Mouse (Mus musculus) stomach, postnatal 0 days (tissue): ENCODE measurements at regions not wholly inside any gene's neighbourhood (a gene's known extent, or its start where the extent isn't known, plus 50 kb on each side); places are given as distances from the start of the nearest gene placed in this dataset.

Experiments
- CTCF ChIP-seq: IDR thresholded peaks from 2 replicates; pipeline ENCODE4 v1.5.1; 2016; ENCODE audit warnings: antibody characterized with exemption, low read depth, mild to moderate bottlenecking, moderate library complexity
- EP300 ChIP-seq: optimal IDR thresholded peaks from 2 replicates; pipeline ENCODE3; 2016; ENCODE audit warnings: antibody characterized with exemption

GRCm38 (mm10) chr3:34738938-34739337, 88.7 kb downstream of the Sox2 start:
- no peak for TF ChIP-seq CTCF
- TF ChIP-seq EP300, result peak; percentile 24
